Mouse (Mus musculus) bone marrow macrophage, adult 2 months (primary cell): ENCODE data around the gene Btbd10. TPM values are rescaled to one million over a fixed set of nuclear protein-coding genes. Genes with fewer than 3 reads are reported as not detected.

Source experiments
- H3K27ac ChIP-seq: 2 replicates; pipeline ENCODE4 v1.5.1; 2012; ENCODE audit warnings: low read depth, low read length; ENCODE audit not compliant: insufficient read depth
- H3K4me1 ChIP-seq: 2 replicates; pipeline ENCODE4 v1.6.1; 2012; ENCODE audit warnings: low read length; ENCODE audit not compliant: control insufficient read depth, insufficient read depth
- H3K4me3 ChIP-seq: 2 replicates; pipeline ENCODE4 v1.5.1; 2012; ENCODE audit warnings: mild to moderate bottlenecking, low read length, moderate library complexity; ENCODE audit not compliant: insufficient read depth
- CTCF ChIP-seq: IDR thresholded peaks from 2 replicates; pipeline ENCODE4 v1.5.1; 2012; ENCODE audit warnings: low read depth, mild to moderate bottlenecking, low read length, moderate library complexity
- POLR2A ChIP-seq: IDR thresholded peaks from 2 replicates; pipeline ENCODE4 v1.6.1; 2012; ENCODE audit warnings: mild to moderate bottlenecking, low read depth, low read length, borderline replicate concordance
- polyA plus RNA-seq: library from polyadenylated mRNA; stranded (reverse); fragments of >200 nt; gene quantifications from 2 replicates; pipeline ENCODE4 v1.2.4, GENCODE M21; 2012; ENCODE audit not compliant: missing spikeins, insufficient read depth, insufficient read length

Gene Btbd10
- polyA plus RNA-seq, 1 experiment: 12.3 TPM

GRCm38 (mm10) chr7:113272338-113272997 is 96.7 kb downstream of the Btbd10 start:
- Histone ChIP-seq H3K4me3 (no peak overlapping the region), H3K4me1 (peaks cover 8% of the 10 kb centered on the region), H3K27ac (no peak overlapping the region)
- TF ChIP-seq CTCF (no peak), POLR2A (no peak)

GRCm38 (mm10) chr7:113270991-113271390 is 98.2 kb downstream of the Btbd10 start:
- Histone ChIP-seq H3K4me3 (no peak overlapping the region), H3K4me1 (peaks cover 8% of the 10 kb centered on the region), H3K27ac (no peak overlapping the region)
- TF ChIP-seq CTCF (no peak), POLR2A (no peak)

- no peak overlapping the region for H3K4me3 ChIP-seq
- H3K27ac ChIP-seq: no peak overlapping the region
- TF ChIP-seq CTCF (no peak), POLR2A (no peak)
- H3K4me1 ChIP-seq: peaks cover 8% of the 10 kb centered on the region
These were observed 98.6 kb downstream of the Btbd10 start for GRCm38 (mm10) chr7:113270551-113270950.

- Histone ChIP-seq H3K4me3 (no peak overlapping the region), H3K27ac (no peak overlapping the region)
- no peak for TF ChIP-seq CTCF
- TF ChIP-seq POLR2A: no peak
These were observed 99.3 kb downstream of the Btbd10 start for GRCm38 (mm10) chr7:113269921-113270320.

GRCm38 (mm10) chr7:113269081-113269480 is 100.1 kb downstream of the Btbd10 start:
- TF ChIP-seq CTCF: no peak
- peaks cover 8% of the 10 kb centered on the region for H3K4me1 ChIP-seq
- H3K27ac ChIP-seq: no peak overlapping the region
- no peak overlapping the region for H3K4me3 ChIP-seq

More at GRCm38 (mm10) chr7:113269921-113270320, 99.3 kb downstream of the Btbd10 start:
- peaks cover 8% of the 10 kb centered on the region for H3K4me1 ChIP-seq

- H3K27ac ChIP-seq: no peak overlapping the region
- TF ChIP-seq POLR2A (no peak), CTCF (peak; percentile 35; the same call in 1 of the 2 replicates)
These were observed 100.9 kb downstream of the Btbd10 start for GRCm38 (mm10) chr7:113268287-113268686.

More at GRCm38 (mm10) chr7:113268287-113268686, 100.9 kb downstream of the Btbd10 start:
- Histone ChIP-seq H3K4me3 (no peak overlapping the region), H3K4me1 (peaks cover 8% of the 10 kb centered on the region)

Other genes with a start within 250 kb of the Btbd10 start
- gene Arntl, start 161.9 kb downstream of the Btbd10 start, polyA plus RNA-seq: 11.2 and 12.6 TPM in 2 replicates
- not detected in 2 replicates for gene Pth, start 19.2 kb upstream of the Btbd10 start, polyA plus RNA-seq
- gene Far1, start 144.4 kb upstream of the Btbd10 start, polyA plus RNA-seq: 97.2 and 101 TPM in 2 replicates